Mouse (Mus musculus): ENCODE data around the gene Lrrc9. TPM values are rescaled to one million over a fixed set of nuclear protein-coding genes. Genes with fewer than 3 reads are reported as not detected.
A peak's percentile ranks its signal among the peaks of the same experiment; 100 is the strongest.

Lrrc9 gene
- total RNA-seq, 1 experiment from 2014 or later = 9.6 TPM

- DNase-seq = peak; percentile 67
These were observed 35.2 kb downstream of the Lrrc9 start for GRCm38 (mm10) chr12:72476773-72477450.

GRCm38 (mm10) chr12:72482226-72482625, 40.6 kb downstream of the Lrrc9 start:
- no peak for DNase-seq

GRCm38 (mm10) chr12:72484872-72485271, 43.2 kb downstream of the Lrrc9 start:
- DNase-seq = no peak

- no peak for DNase-seq
These were observed 45.8 kb downstream of the Lrrc9 start for GRCm38 (mm10) chr12:72487498-72487897.

- DNase-seq = no peak
These were observed 48.3 kb downstream of the Lrrc9 start for GRCm38 (mm10) chr12:72489995-72490394.

GRCm38 (mm10) chr12:72491063-72491719, 49.5 kb downstream of the Lrrc9 start:
- DNase-seq = no peak

GRCm38 (mm10) chr12:72496866-72497600, 55.4 kb downstream of the Lrrc9 start:
- DNase-seq = no peak

- no peak for DNase-seq
These were observed 67.9 kb downstream of the Lrrc9 start for GRCm38 (mm10) chr12:72509606-72510005.

GRCm38 (mm10) chr12:72515446-72515845, 73.8 kb downstream of the Lrrc9 start:
- DNase-seq = no peak

- no peak for DNase-seq
These were observed 76.6 kb downstream of the Lrrc9 start for GRCm38 (mm10) chr12:72518114-72518728.

GRCm38 (mm10) chr12:72519352-72519751, 77.7 kb downstream of the Lrrc9 start:
- no peak for DNase-seq

- DNase-seq = no peak
These were observed 78.2 kb downstream of the Lrrc9 start for GRCm38 (mm10) chr12:72519855-72520254.

- DNase-seq = peak; percentile 77
These were observed 79.0 kb downstream of the Lrrc9 start for GRCm38 (mm10) chr12:72520645-72521044.

GRCm38 (mm10) chr12:72525588-72525987, 83.9 kb downstream of the Lrrc9 start:
- DNase-seq = no peak

- no peak for DNase-seq
These were observed 90.6 kb downstream of the Lrrc9 start for GRCm38 (mm10) chr12:72532303-72532702.

- DNase-seq = no peak
These were observed 92.3 kb downstream of the Lrrc9 start for GRCm38 (mm10) chr12:72533986-72534385.

GRCm38 (mm10) chr12:72535599-72535998, 93.9 kb downstream of the Lrrc9 start:
- no peak for DNase-seq

- DNase-seq = peak; percentile 99
These were observed 94.4 kb downstream of the Lrrc9 start, which contains the start of gene Pcnx4 for GRCm38 (mm10) chr12:72536021-72536597. TSS of gene Pcnx4 (plus strand) at chr12:72536383.

- no peak for DNase-seq
These were observed 96.9 kb downstream of the Lrrc9 start for GRCm38 (mm10) chr12:72538571-72538970.

GRCm38 (mm10) chr12:72554347-72554746, 112.7 kb downstream of the Lrrc9 start:
- no peak for DNase-seq

GRCm38 (mm10) chr12:72564281-72564795, 122.7 kb downstream of the Lrrc9 start:
- no peak for DNase-seq

Measured in adrenal gland, postnatal 25 days (tissue).